Mouse (Mus musculus): ENCODE measurements around the gene Kat7. TPM values are rescaled to one million over a fixed set of nuclear protein-coding genes. Genes with fewer than 3 reads are reported as not detected.

Gene Kat7
- total RNA-seq (2014; rRNA removed) (12.2 and 15.6 TPM in 2 replicates), polyA plus RNA-seq (2012; rRNA removed) (12.9 and 13.1 TPM in 2 replicates)

- H3K79me2 ChIP-seq (ENCODE audit: control insufficient read depth, insufficient read depth, low read length) = peaks cover 18% of the 10 kb centered on the region; the same call in 1 of the 2 replicates
- peak within 1 kb of the TSS; percentile 88 for H3K9ac ChIP-seq (ENCODE audit: low read depth, low read length)
- DNase-seq (ENCODE audit: extremely low read depth, low read depth, low spot score) = peak; percentile 99
- peaks cover 5% of the 10 kb centered on the region for H3K36me3 ChIP-seq (ENCODE audit: control insufficient read depth, insufficient read depth, low read length)
- no peaks in the 10 kb centered on the region for H3K27me3 ChIP-seq (ENCODE audit: control insufficient read depth, insufficient read depth, low read length)
- TF ChIP-seq CTCF (IDR thresholded peaks at IDR 0.05; ENCODE audit: low read depth, low read length) (no peak), POLR2A (IDR thresholded peaks at IDR 0.05; ENCODE audit: extremely low read depth, insufficient read depth, low read length) (peak; percentile 48; the same call in 1 of the 2 replicates)
- under 1% methylated on average over 42 of the region's 42 CpGs for WGBS
- peaks cover 8% of the 10 kb centered on the region; the same call in 1 of the 2 replicates for H3K4me1 ChIP-seq (ENCODE audit: control insufficient read depth, insufficient read depth, low read length)
- H3K4me3 ChIP-seq (ENCODE audit: insufficient read depth, low read depth, low read length) = peak within 1 kb of the TSS; percentile 75
- peak within 1 kb of the TSS; percentile 87 for H3K27ac ChIP-seq (replicated peaks; ENCODE audit: insufficient read depth, low read depth, low read length)
These were observed at the start of gene Kat7 for GRCm38 (mm10) chr11:95310007-95310647. Gene Kat7, minus strand, starts transcription at chr11:95310246.

DNA sequence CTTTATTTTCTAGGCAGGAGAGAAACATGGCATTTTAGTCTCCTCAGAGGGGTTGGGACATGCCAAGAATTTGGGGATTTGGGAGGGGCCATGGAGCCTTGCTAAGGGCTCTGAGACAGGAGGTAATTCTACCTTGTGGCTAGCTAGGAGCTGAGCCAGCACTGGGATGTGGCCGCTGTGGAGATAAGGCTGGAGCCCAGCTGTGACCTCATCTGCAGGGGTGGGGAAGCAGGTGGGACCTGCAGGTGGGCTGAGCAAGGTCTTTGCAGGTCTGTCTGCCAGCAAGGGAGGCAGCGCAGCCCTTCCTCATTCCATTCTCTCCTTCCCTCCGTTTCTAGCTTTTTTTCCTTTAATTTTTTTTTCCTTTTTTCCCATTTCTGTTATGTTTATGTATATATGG is 48.2 kb upstream of the Kat7 start:
- 0 out of 2 replicates have a peak, but pooled peaks cover 2% of the 10 kb centered on the region for H3K4me1 ChIP-seq (ENCODE audit: control insufficient read depth, insufficient read depth, low read length)
- TF ChIP-seq POLR2A (IDR thresholded peaks at IDR 0.05; ENCODE audit: extremely low read depth, insufficient read depth, low read length) (no peak), CTCF (IDR thresholded peaks at IDR 0.05; ENCODE audit: low read depth, low read length) (no peak)
- no peaks in the 10 kb centered on the region for H3K36me3 ChIP-seq (ENCODE audit: control insufficient read depth, insufficient read depth, low read length)
- no peak overlapping the region for H3K9ac ChIP-seq (ENCODE audit: low read depth, low read length)
- no peak for DNase-seq (ENCODE audit: extremely low read depth, low read depth, low spot score)
- no peak overlapping the region for H3K27ac ChIP-seq (replicated peaks; ENCODE audit: insufficient read depth, low read depth, low read length)
- H3K27me3 ChIP-seq (ENCODE audit: control insufficient read depth, insufficient read depth, low read length) = no peaks in the 10 kb centered on the region
- WGBS = 79% methylated on average over 3 of the region's 3 CpGs
- H3K79me2 ChIP-seq (ENCODE audit: control insufficient read depth, insufficient read depth, low read length) = no peaks in the 10 kb centered on the region
- no peak overlapping the region for H3K4me3 ChIP-seq (ENCODE audit: insufficient read depth, low read depth, low read length)

DNA sequence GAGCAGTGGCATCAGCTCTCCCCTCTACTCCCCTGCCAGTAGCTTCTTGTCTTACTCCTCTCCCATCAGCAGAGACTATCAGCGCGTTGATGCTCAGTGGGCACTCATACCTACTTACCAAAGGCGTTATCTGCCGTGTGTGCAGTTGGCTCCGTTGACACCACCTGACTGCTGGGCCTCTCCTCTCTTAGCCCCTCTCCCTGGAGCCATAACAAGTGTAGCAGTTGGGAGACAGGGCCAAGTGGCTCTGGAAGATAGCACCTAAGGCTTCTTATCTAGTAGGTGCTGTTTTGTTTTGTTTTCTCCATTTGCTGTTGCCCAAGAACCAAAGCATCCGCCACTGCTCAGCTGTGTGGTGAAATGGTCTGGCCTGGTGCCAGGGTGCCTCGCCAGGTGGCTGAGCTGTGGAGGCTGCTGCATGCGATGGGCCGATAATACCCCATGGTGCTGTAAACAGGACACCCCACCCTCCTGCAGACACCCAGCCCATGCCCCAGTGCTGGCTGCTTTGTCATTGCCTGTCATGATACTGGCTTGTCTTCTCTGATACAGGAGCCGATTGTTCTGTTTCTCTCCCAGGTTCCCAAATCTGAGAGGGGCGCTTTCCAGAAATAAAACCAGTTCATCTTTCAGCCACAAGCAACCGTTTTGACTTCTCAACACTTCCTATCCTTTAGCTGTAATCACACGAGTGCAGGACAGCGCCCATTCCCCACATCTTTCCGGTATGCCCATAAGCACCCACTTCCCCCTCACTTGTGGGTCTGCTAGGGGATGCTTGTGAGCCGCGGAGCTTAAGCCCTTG is 46.6 kb upstream of the Kat7 start:
- Histone ChIP-seq H3K79me2 (ENCODE audit: control insufficient read depth, insufficient read depth, low read length) (no peaks in the 10 kb centered on the region), H3K27ac (replicated peaks; ENCODE audit: insufficient read depth, low read depth, low read length) (no peak overlapping the region), H3K4me1 (ENCODE audit: control insufficient read depth, insufficient read depth, low read length) (0 out of 2 replicates have a peak, but pooled peaks cover 2% of the 10 kb centered on the region), H3K36me3 (ENCODE audit: control insufficient read depth, insufficient read depth, low read length) (no peaks in the 10 kb centered on the region), H3K4me3 (ENCODE audit: insufficient read depth, low read depth, low read length) (no peak overlapping the region), H3K9ac (ENCODE audit: low read depth, low read length) (no peak overlapping the region), H3K27me3 (ENCODE audit: control insufficient read depth, insufficient read depth, low read length) (no peaks in the 10 kb centered on the region)
- DNase-seq (ENCODE audit: extremely low read depth, low read depth, low spot score) = peak; percentile 60
- no peak for TF ChIP-seq POLR2A (IDR thresholded peaks at IDR 0.05; ENCODE audit: extremely low read depth, insufficient read depth, low read length)
- TF ChIP-seq CTCF (IDR thresholded peaks at IDR 0.05; ENCODE audit: low read depth, low read length) = no peak
- WGBS = 68% methylated on average over 17 of the region's 17 CpGs

- no peaks in the 10 kb centered on the region for H3K27me3 ChIP-seq (ENCODE audit: control insufficient read depth, insufficient read depth, low read length)
- WGBS = 86% methylated on average over 7 of the region's 7 CpGs
- no peak overlapping the region for H3K27ac ChIP-seq (replicated peaks; ENCODE audit: insufficient read depth, low read depth, low read length)
- no peak for TF ChIP-seq CTCF (IDR thresholded peaks at IDR 0.05; ENCODE audit: low read depth, low read length)
- no peak for TF ChIP-seq POLR2A (IDR thresholded peaks at IDR 0.05; ENCODE audit: extremely low read depth, insufficient read depth, low read length)
- H3K79me2 ChIP-seq (ENCODE audit: control insufficient read depth, insufficient read depth, low read length) = no peaks in the 10 kb centered on the region
- H3K4me3 ChIP-seq (ENCODE audit: insufficient read depth, low read depth, low read length) = no peak overlapping the region
- no peaks in the 10 kb centered on the region for H3K36me3 ChIP-seq (ENCODE audit: control insufficient read depth, insufficient read depth, low read length)
- no peak overlapping the region for H3K9ac ChIP-seq (ENCODE audit: low read depth, low read length)
- no peak for DNase-seq (ENCODE audit: extremely low read depth, low read depth, low spot score)
- H3K4me1 ChIP-seq (ENCODE audit: control insufficient read depth, insufficient read depth, low read length) = 0 out of 2 replicates have a peak, but pooled peaks cover 2% of the 10 kb centered on the region
These were observed 46.0 kb upstream of the Kat7 start for GRCm38 (mm10) chr11:95356039-95356438.

DNA sequence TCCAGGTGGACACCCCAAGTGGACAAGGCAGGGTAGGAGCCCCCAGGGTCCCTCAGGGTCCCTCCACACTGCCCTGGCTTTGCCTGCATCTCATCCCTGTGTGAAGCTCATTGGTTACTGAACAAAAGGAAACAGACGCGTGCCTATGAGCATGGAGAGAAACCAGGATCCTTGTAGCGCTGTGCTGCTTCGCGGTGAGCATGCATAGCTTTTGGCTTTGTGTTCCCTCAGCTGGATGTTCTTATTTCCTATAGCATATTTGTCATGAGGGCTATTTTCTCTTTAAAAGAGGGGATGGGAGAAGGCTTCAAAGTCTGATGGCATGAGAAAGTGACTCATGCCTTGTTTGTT is 45.6 kb upstream of the Kat7 start:
- Histone ChIP-seq H3K79me2 (ENCODE audit: control insufficient read depth, insufficient read depth, low read length) (no peaks in the 10 kb centered on the region), H3K4me1 (ENCODE audit: control insufficient read depth, insufficient read depth, low read length) (peaks cover 2% of the 10 kb centered on the region; the same call in 1 of the 2 replicates), H3K9ac (ENCODE audit: low read depth, low read length) (no peak overlapping the region), H3K4me3 (ENCODE audit: insufficient read depth, low read depth, low read length) (no peak overlapping the region), H3K36me3 (ENCODE audit: control insufficient read depth, insufficient read depth, low read length) (no peaks in the 10 kb centered on the region), H3K27me3 (ENCODE audit: control insufficient read depth, insufficient read depth, low read length) (no peaks in the 10 kb centered on the region), H3K27ac (replicated peaks; ENCODE audit: insufficient read depth, low read depth, low read length) (no peak overlapping the region)
- TF ChIP-seq POLR2A (IDR thresholded peaks at IDR 0.05; ENCODE audit: extremely low read depth, insufficient read depth, low read length) (no peak), CTCF (IDR thresholded peaks at IDR 0.05; ENCODE audit: low read depth, low read length) (no peak)
- 98% methylated on average over 5 of the region's 5 CpGs for WGBS
- no peak for DNase-seq (ENCODE audit: extremely low read depth, low read depth, low spot score)
